Mouse (Mus musculus) thymus, postnatal 36 days (tissue): Measurements from ENCODE around the gene Ndufa11.

Experiments
- DNase-seq, 2 experiments: peaks; one replicate each; pipeline ENCODE4 v3.0.0; 2022; ENCODE audit warnings: mixed read lengths in 2 of 2

Gene Ndufa11

GRCm38 (mm10) chr17:56717363-56718058, at the start of gene Ndufa11, which contains the start of gene Vmac:
Ndufa11 (plus strand) TSS chr17:56717767.
Vmac (minus strand) TSS chr17:56718022.
- DNase-seq, result peak; percentile 90 to 93

GRCm38 (mm10) chr17:56668384-56669144, 49.0 kb upstream of the Ndufa11 start:
- DNase-seq, result peak; percentile 80 to 83

- no peak for DNase-seq
These were observed 47.8 kb upstream of the Ndufa11 start for GRCm38 (mm10) chr17:56669766-56670165.

GRCm38 (mm10) chr17:56672941-56673646, 44.5 kb upstream of the Ndufa11 start, which contains the start of gene Ranbp3:
Ranbp3 (plus strand) TSS chr17:56673294.
- DNase-seq, result peak; percentile 99 to 100

GRCm38 (mm10) chr17:56673647-56674416, 43.7 kb upstream of the Ndufa11 start:
- DNase-seq, result no peak

GRCm38 (mm10) chr17:56681791-56682190, 35.8 kb upstream of the Ndufa11 start:
- DNase-seq, result no peak

- no peak for DNase-seq
These were observed 34.7 kb upstream of the Ndufa11 start for GRCm38 (mm10) chr17:56682880-56683279.

- DNase-seq, result peak; percentile 45 to 60
These were observed 33.9 kb upstream of the Ndufa11 start for GRCm38 (mm10) chr17:56683546-56684140.

GRCm38 (mm10) chr17:56684649-56685048, 32.9 kb upstream of the Ndufa11 start:
- DNase-seq, result no peak

GRCm38 (mm10) chr17:56686801-56687200, 30.8 kb upstream of the Ndufa11 start:
- DNase-seq, result no peak

- DNase-seq, result no peak
These were observed 29.5 kb upstream of the Ndufa11 start for GRCm38 (mm10) chr17:56688045-56688444.

GRCm38 (mm10) chr17:56688689-56689088, 28.9 kb upstream of the Ndufa11 start:
- DNase-seq, result no peak

GRCm38 (mm10) chr17:56693395-56693794, 24.2 kb upstream of the Ndufa11 start:
- no peak for DNase-seq

GRCm38 (mm10) chr17:56693851-56694310, 23.7 kb upstream of the Ndufa11 start:
- no peak for DNase-seq

GRCm38 (mm10) chr17:56700451-56700850, 17.1 kb upstream of the Ndufa11 start:
- no peak for DNase-seq

GRCm38 (mm10) chr17:56703038-56703437, 14.5 kb upstream of the Ndufa11 start:
- no peak for DNase-seq

GRCm38 (mm10) chr17:56706515-56706914, 11.1 kb upstream of the Ndufa11 start:
- DNase-seq, result no peak

GRCm38 (mm10) chr17:56708692-56709091, 8.9 kb upstream of the Ndufa11 start:
- DNase-seq, result no peak

GRCm38 (mm10) chr17:56709708-56710107, 7.9 kb upstream of the Ndufa11 start:
- no peak for DNase-seq

GRCm38 (mm10) chr17:56715360-56715759, 2.2 kb upstream of the Ndufa11 start:
- DNase-seq, result peak in 1 of 2 experiments; percentile 41

- DNase-seq, result no peak
These were observed 1.5 kb upstream of the Ndufa11 start for GRCm38 (mm10) chr17:56715914-56716654.
